Mouse (Mus musculus): ENCODE measurements around the gene Trp53inp2. TPM values are rescaled to one million over a fixed set of nuclear protein-coding genes. Genes with fewer than 3 reads are reported as not detected.
A peak's percentile ranks its signal among the peaks of the same experiment; 100 is the strongest.

The Trp53inp2 gene
- polyA plus RNA-seq, 1 experiment from 2014 or later = 29.5 TPM

DNA sequence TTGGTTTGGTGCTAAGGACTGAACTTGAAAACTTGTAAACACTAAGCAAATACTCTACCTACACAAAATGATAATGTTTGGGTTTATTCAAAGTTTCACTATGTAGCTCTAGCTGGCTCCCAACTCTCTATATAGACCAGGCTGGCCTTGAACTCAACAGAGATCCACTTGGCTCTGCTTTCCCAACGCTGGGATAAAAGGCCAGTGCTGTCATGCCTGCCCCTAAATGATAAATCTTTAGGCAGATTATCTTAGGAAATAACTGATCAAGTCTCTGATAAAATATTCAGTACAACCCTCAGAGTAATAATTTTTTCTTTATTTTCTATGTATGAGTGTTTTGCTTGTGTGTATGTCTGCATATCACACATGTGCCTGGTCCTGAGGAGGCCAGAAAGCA lies 34.2 kb upstream of the Trp53inp2 start:
- Histone ChIP-seq H3K4me2 (ENCODE audit: low read depth, low read length) (no peak overlapping the region), H3K27me3 (ENCODE audit: insufficient read depth, low read length) (no peaks in the 10 kb centered on the region), H3K36me3 (replicated peaks; ENCODE audit: insufficient read depth, low read length) (0 out of 2 replicates have a peak, but pooled peaks cover 2% of the 10 kb centered on the region), H3K9me3 (ENCODE audit: low read length) (no peaks in the 10 kb centered on the region), H3K9ac (replicated peaks) (no peak overlapping the region), H3K4me3 (ENCODE audit: low read depth, low read length) (no peak overlapping the region), H3K27ac (ENCODE audit: low read depth) (no peak overlapping the region), H3K4me1 (ENCODE audit: insufficient read depth) (no peaks in the 10 kb centered on the region)
- ATAC-seq (no peak), DNase-seq (no peak)
- WGBS (ENCODE audit: insufficient replicate concordance) = 56% methylated on average over 1 of the region's 1 CpGs
- no peak for TF ChIP-seq CTCF (IDR thresholded peaks at IDR 0.05; ENCODE audit: low read depth)
- TF ChIP-seq EP300 (IDR thresholded peaks at IDR 0.05; ENCODE audit: low read depth) = no peak

DNA sequence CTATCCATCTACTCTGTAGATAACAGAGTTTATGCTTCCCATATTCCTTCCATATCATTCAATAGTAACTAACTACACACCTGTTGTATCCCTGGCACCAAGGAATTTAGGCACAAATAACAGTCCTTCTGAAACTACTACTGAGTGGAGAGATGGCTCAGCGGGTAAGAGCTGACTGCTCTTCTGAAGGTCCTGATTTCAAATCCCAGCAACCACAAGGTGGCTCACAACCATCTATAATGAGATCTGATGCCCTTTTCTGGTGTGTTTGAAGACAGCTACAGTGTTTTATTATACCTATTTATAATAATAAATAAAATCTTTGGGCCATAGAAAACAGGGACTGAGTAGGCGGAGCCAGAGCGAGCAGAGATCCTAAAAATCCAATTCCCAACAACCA lies 26.5 kb upstream of the Trp53inp2 start:
- H3K9me3 ChIP-seq (ENCODE audit: low read length) = no peaks in the 10 kb centered on the region
- ATAC-seq = no peak
- H3K9ac ChIP-seq (replicated peaks) = no peak overlapping the region

DNA sequence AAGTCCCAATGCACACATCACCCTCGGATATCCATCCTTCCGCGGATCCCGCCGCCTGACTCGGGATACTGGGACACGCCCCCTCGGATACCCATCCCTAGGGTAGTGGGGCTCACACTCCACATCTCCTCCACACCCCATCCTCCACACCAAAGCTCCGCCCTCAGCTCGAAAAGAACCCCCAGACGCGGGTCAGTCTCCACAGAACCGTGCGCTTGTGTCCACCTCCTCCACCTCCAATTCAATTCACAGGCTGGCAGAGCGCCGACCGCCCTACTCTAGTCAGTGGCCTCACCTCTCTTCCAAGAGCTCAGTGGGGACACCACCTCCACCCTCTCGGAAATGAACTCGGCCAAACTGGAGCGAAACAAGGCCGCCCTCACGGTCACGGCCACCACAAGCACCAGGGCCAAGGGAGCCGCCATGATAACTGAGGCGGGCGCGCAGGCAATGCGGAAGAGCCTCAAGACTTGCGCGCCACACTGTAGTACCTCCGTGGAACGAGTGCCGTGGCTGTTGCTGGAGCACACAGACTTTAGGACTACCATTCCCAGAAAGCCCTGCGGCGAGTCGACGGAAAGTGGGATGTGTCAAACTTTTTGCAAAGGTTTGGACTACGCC lies 23.8 kb upstream of the Trp53inp2 start, which contains the start of gene Pigu:
Pigu (minus strand) TSS at position 460 of the 621 bp plus-strand sequence.
- peak within 1 kb of the TSS; percentile 81 for H3K9ac ChIP-seq (replicated peaks)
- under 1% methylated on average over 38 of the region's 38 CpGs for WGBS (ENCODE audit: insufficient replicate concordance)
- H3K4me2 ChIP-seq (ENCODE audit: low read depth, low read length) = peak within 1 kb of the TSS; percentile 91
- no peaks in the 10 kb centered on the region for H3K9me3 ChIP-seq (ENCODE audit: low read length)
- H3K27me3 ChIP-seq (ENCODE audit: insufficient read depth, low read length) = no peaks in the 10 kb centered on the region
- ATAC-seq (peak; percentile 98), DNase-seq (peak; percentile 93)
- no peaks in the 10 kb centered on the region for H3K36me3 ChIP-seq (replicated peaks; ENCODE audit: insufficient read depth, low read length)
- H3K4me1 ChIP-seq (ENCODE audit: insufficient read depth) = peaks cover 16% of the 10 kb centered on the region
- peak within 1 kb of the TSS; percentile 90 for H3K4me3 ChIP-seq (ENCODE audit: low read depth, low read length)
- H3K27ac ChIP-seq (ENCODE audit: low read depth) = peak within 1 kb of the TSS; percentile 67
- TF ChIP-seq CTCF (IDR thresholded peaks at IDR 0.05; ENCODE audit: low read depth) (no peak), EP300 (IDR thresholded peaks at IDR 0.05; ENCODE audit: low read depth) (no peak)

More for the DNA sequence above, 26.5 kb upstream of the Trp53inp2 start:
- Histone ChIP-seq H3K4me3 (ENCODE audit: low read depth, low read length) (no peak overlapping the region), H3K27me3 (ENCODE audit: insufficient read depth, low read length) (no peaks in the 10 kb centered on the region), H3K4me1 (ENCODE audit: insufficient read depth) (peaks cover 14% of the 10 kb centered on the region), H3K4me2 (ENCODE audit: low read depth, low read length) (no peak overlapping the region), H3K27ac (ENCODE audit: low read depth) (no peak overlapping the region), H3K36me3 (replicated peaks; ENCODE audit: insufficient read depth, low read length) (no peaks in the 10 kb centered on the region)
- no peak for DNase-seq
- WGBS (ENCODE audit: insufficient replicate concordance) = 83% methylated on average over 3 of the region's 3 CpGs
- TF ChIP-seq EP300 (IDR thresholded peaks at IDR 0.05; ENCODE audit: low read depth) (no peak), CTCF (IDR thresholded peaks at IDR 0.05; ENCODE audit: low read depth) (peak; percentile 34; the same call in 1 of the 2 replicates)

DNA sequence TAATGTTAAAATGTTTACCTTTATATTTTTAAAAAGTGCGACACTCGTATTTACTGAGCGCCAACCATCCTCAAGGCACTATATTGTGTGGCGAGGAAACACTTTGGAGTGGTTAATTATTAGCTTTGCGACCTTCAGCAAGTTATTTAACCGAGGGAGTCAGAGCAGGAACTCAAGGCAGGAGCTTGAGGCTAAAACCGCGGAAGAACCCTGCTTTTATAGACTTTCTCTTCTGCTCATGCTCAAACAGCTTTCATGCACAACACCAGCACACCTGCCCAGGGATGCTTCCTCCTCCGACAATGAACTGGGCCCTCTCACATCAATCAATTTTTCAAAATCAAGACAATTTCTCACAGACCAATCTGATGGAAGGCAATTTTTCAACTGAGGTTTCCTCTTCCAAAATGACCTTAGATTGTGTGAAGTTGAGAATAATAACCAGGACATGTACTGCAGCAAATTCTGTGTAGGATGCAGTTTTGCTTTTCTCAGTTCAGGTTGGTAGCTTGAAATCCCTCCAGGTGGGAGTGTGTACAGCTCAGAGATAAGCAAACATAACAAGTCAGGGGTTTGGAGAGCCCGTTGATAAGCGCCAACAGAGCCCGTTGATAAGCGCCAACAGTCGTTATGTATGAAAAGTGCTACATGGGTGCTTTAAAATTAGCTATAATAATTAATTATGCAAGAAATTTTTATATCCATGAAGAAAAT lies 23.0 kb upstream of the Trp53inp2 start:
- ATAC-seq (peak; percentile 64), DNase-seq (peak; percentile 25)
- peak overlapping the region; percentile 91 for H3K4me2 ChIP-seq (ENCODE audit: low read depth, low read length)
- peak overlapping the region; percentile 90 for H3K4me3 ChIP-seq (ENCODE audit: low read depth, low read length)
- no peaks in the 10 kb centered on the region for H3K27me3 ChIP-seq (ENCODE audit: insufficient read depth, low read length)
- no peaks in the 10 kb centered on the region for H3K36me3 ChIP-seq (replicated peaks; ENCODE audit: insufficient read depth, low read length)
- H3K9ac ChIP-seq (replicated peaks) = peak overlapping the region; percentile 35
- TF ChIP-seq EP300 (IDR thresholded peaks at IDR 0.05; ENCODE audit: low read depth) (peak; percentile 5; the same call in 1 of the 2 replicates), CTCF (IDR thresholded peaks at IDR 0.05; ENCODE audit: low read depth) (no peak)
- peaks cover 15% of the 10 kb centered on the region for H3K4me1 ChIP-seq (ENCODE audit: insufficient read depth)
- WGBS (ENCODE audit: insufficient replicate concordance) = 14% methylated on average over 14 of the region's 14 CpGs
- peak overlapping the region; percentile 25; the same call in 1 of the 2 replicates for H3K27ac ChIP-seq (ENCODE audit: low read depth)
- no peaks in the 10 kb centered on the region for H3K9me3 ChIP-seq (ENCODE audit: low read length)

DNA sequence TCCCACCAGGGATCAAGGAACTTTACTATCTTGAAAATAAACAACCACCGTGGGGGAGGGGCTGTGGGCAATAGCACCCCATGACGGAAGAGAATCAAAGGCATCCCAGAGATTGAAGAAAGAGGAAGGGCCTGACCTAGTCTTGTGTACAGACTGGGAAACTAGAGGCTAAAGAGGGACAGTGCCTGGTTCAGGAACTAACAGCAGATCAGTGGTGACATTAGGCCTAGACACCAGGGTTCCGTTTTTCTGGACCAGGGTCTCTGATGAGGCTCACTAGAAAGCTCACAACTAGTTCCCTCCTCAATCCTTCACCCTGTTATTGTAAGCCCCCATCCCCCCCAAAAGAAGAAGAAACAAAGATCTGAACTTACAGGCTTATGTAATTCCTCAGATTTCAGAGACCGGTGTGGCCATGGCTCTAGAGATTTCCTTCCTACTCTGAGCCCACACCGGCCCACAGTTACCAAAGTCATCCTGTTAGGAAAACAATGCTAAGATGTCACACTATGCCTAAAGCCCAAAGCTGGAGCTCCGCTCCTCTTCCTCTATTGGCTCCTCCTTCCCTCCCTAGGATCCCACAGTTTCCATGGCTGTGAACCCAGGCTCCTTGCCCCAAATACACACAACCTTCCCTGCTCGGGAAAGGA lies 13.1 kb upstream of the Trp53inp2 start:
- TF ChIP-seq CTCF (IDR thresholded peaks at IDR 0.05; ENCODE audit: low read depth) = no peak
- TF ChIP-seq EP300 (IDR thresholded peaks at IDR 0.05; ENCODE audit: low read depth) = no peak
- 47% methylated on average over 7 of the region's 7 CpGs for WGBS (ENCODE audit: insufficient replicate concordance)
- no peak for DNase-seq

DNA sequence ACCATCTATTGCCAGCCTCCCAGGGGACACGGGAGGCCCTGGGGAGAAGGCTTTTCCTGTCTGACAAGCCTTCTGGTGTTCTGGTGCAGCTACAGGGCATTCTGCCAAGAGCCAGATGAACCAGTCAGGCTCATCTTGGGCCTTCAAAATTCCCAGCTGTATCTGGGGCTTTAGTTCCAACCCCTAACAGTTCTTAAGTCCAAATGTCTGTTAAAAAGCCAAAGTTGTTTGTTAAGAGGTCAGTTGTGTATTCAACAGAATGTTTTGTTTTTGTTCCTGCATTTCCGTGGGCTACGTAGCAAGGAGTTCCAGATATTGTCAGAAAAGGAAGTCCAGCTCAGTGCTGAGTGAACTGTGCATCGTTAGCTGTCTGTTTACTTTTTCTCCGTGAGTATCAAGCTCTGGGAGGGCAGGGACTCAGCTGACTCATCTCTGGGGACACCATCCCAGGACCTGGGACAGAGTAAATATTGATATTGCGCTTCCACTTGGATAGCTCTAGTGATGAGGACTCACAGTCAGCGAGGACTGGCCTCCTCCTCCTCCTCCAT lies 11.5 kb upstream of the Trp53inp2 start:
- H3K36me3 ChIP-seq (replicated peaks; ENCODE audit: insufficient read depth, low read length) = no peaks in the 10 kb centered on the region
- no peaks in the 10 kb centered on the region for H3K27me3 ChIP-seq (ENCODE audit: insufficient read depth, low read length)
- H3K27ac ChIP-seq (ENCODE audit: low read depth) = peak overlapping the region; percentile 76
- no peak overlapping the region for H3K4me3 ChIP-seq (ENCODE audit: low read depth, low read length)
- 25% methylated on average over 7 of the region's 7 CpGs for WGBS (ENCODE audit: insufficient replicate concordance)
- H3K9me3 ChIP-seq (ENCODE audit: low read length) = no peaks in the 10 kb centered on the region
- H3K9ac ChIP-seq (replicated peaks) = no peak overlapping the region
- H3K4me2 ChIP-seq (ENCODE audit: low read depth, low read length) = no peak overlapping the region
- TF ChIP-seq EP300 (IDR thresholded peaks at IDR 0.05; ENCODE audit: low read depth) (no peak), CTCF (IDR thresholded peaks at IDR 0.05; ENCODE audit: low read depth) (no peak)
- H3K4me1 ChIP-seq (ENCODE audit: insufficient read depth) = peaks cover 32% of the 10 kb centered on the region
- ATAC-seq (peak; percentile 89), DNase-seq (no peak)

More for the DNA sequence above, 13.1 kb upstream of the Trp53inp2 start:
- peak overlapping the region; percentile 76 for H3K27ac ChIP-seq (ENCODE audit: low read depth)
- H3K4me1 ChIP-seq (ENCODE audit: insufficient read depth) = peaks cover 28% of the 10 kb centered on the region
- no peak overlapping the region for H3K9ac ChIP-seq (replicated peaks)
- ATAC-seq = peak; percentile 19; the same call in 1 of the 2 replicates
- no peak overlapping the region for H3K4me2 ChIP-seq (ENCODE audit: low read depth, low read length)
- no peaks in the 10 kb centered on the region for H3K27me3 ChIP-seq (ENCODE audit: insufficient read depth, low read length)
- H3K36me3 ChIP-seq (replicated peaks; ENCODE audit: insufficient read depth, low read length) = no peaks in the 10 kb centered on the region
- H3K4me3 ChIP-seq (ENCODE audit: low read depth, low read length) = no peak overlapping the region
- no peaks in the 10 kb centered on the region for H3K9me3 ChIP-seq (ENCODE audit: low read length)
